Mouse (Mus musculus): ENCODE measurements around the gene Ubqln2. TPM values are rescaled to one million over a fixed set of nuclear protein-coding genes. Genes with fewer than 3 reads are reported as not detected.

Ubqln2 gene
- total RNA-seq (2021): 10 to 100 TPM; 38.0 to 39.2 TPM

DNA sequence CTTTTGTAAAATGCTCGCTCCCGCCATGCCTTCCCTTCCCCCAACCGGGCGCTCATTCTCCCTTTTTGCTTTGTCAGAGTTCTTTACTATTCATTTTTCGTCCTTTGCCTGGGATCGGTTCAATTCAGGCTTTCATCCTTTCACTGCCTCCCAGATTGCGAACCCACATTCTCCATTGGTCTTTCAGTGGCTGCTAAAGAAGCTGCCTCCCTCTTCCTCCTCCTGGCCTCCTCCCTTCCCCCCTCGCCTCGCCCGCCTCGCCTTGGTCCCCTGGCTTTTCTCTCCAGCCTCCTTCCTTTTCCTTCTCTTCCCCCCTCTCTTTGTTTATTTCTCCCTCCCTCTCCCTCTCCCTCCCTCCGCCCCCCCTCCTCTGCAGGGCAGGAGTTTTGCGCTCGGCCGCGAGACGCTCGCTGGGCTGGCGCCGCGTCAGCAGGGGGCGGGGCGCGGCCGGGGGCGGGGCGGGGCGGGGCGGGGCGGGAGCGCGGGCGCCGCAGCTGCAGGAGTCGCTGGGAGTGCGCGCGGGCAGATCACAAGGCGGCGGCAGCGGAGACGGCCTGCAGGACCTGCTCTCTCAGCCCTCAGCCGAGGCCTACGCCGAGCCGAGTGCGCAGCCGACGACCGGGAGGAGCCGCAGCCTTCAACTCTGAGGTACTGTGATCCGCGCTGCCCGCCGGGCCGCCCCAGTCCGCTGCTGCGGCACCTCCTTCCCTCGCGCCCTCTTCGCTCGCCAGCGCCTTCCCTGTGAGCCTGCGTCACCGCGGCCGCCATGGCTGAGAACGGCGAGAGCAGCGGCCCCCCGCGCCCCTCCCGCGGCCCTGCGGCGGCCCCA, at the start of gene Ubqln2:
Ubqln2 (plus strand) TSS at position 540 of the 829 bp plus-strand sequence.
- peak; percentile 77 for DNase-seq

DNA sequence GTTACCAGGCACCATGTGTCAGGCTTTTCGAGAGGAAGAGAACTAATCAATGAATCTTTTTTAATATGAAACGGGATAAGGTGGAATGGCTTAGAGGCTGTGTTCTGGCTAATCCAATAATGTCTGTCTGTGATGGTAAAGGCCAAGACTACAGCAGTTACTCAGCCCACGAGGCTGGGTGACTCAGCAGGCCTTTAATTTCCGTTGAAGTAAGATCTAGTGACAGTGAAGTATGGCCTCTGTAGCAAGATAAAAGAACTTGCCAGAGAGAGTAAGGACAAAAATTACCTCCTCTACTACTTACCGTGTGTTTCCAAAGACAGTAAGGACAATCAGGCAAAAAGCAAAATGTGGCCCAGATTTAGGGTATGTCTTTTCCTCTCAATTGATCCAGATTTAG, 46.1 kb upstream of the Ubqln2 start:
- DNase-seq: no peak

- DNase-seq: no peak
Measured at GRCm38 (mm10) chrX:153476760-153477248, 21.2 kb upstream of the Ubqln2 start.

DNA sequence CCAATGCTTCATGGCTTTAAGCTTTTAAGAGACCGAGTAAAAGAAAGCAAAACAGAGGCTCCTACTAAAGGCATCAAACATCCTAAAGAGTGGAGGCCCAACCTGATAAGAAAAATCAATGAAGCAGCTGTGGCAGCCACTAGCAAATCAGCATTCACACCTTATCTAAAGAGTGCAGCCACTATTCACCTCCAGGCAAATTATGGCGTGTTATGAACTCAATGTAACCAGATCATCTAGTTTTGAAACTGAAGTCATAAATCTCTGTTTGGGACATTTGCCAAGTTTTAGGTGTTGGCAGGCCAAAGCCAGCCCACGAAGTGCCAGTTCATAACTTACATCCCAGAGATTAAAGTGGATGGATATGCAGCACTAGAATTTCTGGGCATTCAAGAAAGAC, 5.7 kb upstream of the Ubqln2 start:
- no peak for DNase-seq

GRCm38 (mm10) chrX:153498665-153499293, 752 bp downstream of the Ubqln2 start:
- peak; percentile 11 for DNase-seq

- DNase-seq: peak; percentile 11
Measured at GRCm38 (mm10) chrX:153499294-153500046, 1.4 kb downstream of the Ubqln2 start.

DNA sequence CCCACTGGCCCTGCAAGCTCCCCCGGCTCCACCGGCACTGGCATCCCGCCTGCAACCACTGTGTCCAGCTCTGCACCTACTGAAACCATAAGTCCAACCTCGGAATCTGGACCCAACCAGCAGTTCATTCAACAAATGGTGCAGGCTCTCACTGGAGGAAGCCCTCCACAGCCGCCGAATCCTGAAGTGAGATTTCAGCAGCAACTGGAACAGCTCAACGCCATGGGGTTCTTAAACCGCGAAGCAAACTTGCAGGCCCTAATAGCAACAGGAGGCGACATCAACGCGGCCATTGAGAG, 2.0 kb downstream of the Ubqln2 start:
- DNase-seq: no peak

DNA sequence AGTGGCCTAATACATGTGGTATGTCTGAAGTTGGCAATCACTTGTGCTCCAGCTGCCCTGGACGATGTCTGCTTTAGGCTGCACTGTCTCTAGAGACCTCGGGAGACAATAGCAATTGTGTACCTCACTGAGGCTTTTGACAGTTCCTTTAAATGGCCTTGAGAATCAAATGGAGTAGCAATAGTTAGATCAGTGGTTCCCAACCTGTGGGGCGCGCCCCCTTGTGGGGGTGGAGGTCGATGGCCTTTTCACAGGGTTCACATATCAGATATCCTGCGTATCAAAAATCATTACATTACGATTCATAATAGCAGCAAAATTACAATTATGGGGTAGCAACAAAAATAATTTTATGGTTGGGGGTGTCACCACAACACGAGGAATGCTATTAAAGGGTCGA, 7.9 kb downstream of the Ubqln2 start:
- DNase-seq: peak; percentile 57

DNA sequence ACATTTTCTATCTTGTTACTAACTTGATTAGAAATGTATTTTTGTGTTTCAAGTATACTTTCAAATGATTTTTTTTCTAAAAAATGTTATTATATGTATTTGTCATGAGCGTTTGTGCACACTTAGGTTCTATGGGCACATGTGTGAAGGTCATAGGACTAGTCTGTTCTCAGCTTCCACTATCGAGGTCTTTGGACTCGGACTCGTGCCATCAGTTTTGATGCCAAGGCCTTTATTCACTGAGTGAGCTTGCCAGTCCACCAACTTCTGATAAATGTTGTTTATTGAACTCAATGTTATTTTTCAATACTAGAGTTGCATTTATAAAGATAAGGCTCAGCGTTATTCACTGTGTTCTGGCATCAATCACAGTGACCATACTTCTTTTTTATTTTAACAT, 17.5 kb downstream of the Ubqln2 start:
- DNase-seq: no peak

GRCm38 (mm10) chrX:153528399-153528798, 30.4 kb downstream of the Ubqln2 start:
- DNase-seq: peak; percentile 5

Other genes with a start within 250 kb of the Ubqln2 start
- not detected for gene Cypt3, start 60.4 kb downstream of the Ubqln2 start, total RNA-seq (2021)
- gene Kctd12b, start 198.2 kb downstream of the Ubqln2 start, total RNA-seq (2021): 10 to 100 TPM; 15.2 to 17.4 TPM
- gene Nbdy, start 225.4 kb downstream of the Ubqln2 start, total RNA-seq (2021): 10 to 100 TPM; 29.8 to 41.9 TPM